ENCODE assay signal across 8 mouse cellular contexts in genomic region chr6:30526586-30527515, GRCm38 (mm10). TPM values are rescaled to one million over a fixed set of nuclear protein-coding genes. Genes with fewer than 3 reads are reported as not detected.
DNase-seq lines count a peak whose midpoint lies in the region; ATAC-seq lines count a peak whose summit lies in the region.

No protein-coding gene starts in this region.

- peak; percentile 42 to 50 for DNase-seq in cerebellum, postnatal 10 days
- DNase-seq in cerebellum, adult 9-10 months = no peak
- DNase-seq in intestine, embryonic 14.5 days (ENCODE audit: low spot score) = peak; percentile 81
- DNase-seq in liver, embryonic 13.5 days = no peak
- peak; percentile 58 for DNase-seq in testis, postnatal 10 days (ENCODE audit: low spot score)
- no peak for DNase-seq in frontal cortex, postnatal 25 days (ENCODE audit: low spot score in 2 of 2)

- 12% methylated on average over 19 of the region's 19 CpGs for WGBS in embryonic facial prominence, embryonic 15.5 days
- 20% methylated on average over 19 of the region's 19 CpGs for WGBS in intestine, embryonic 14.5 days
- 27% methylated on average over 19 of the region's 19 CpGs for WGBS in liver, embryonic 13.5 days (ENCODE audit: insufficient replicate concordance)

- H3K4me3 ChIP-seq in embryonic facial prominence, embryonic 15.5 days (replicated peaks) = no peak overlapping the region
- no peak overlapping the region for H3K4me3 ChIP-seq in intestine, embryonic 14.5 days (ENCODE audit: low read depth, low read length)
- H3K4me3 ChIP-seq in liver, embryonic 13.5 days (replicated peaks) = no peak overlapping the region

- H3K9me3 ChIP-seq in embryonic facial prominence, embryonic 15.5 days (replicated peaks) = no peaks in the 10 kb centered on the region
- no peaks in the 10 kb centered on the region for H3K9me3 ChIP-seq in intestine, embryonic 14.5 days (ENCODE audit: control insufficient read depth, low read length)
- no peaks in the 10 kb centered on the region for H3K9me3 ChIP-seq in liver, embryonic 13.5 days (replicated peaks)

- H3K4me1 ChIP-seq in embryonic facial prominence, embryonic 15.5 days = peaks cover 34% of the 10 kb centered on the region
- H3K4me1 ChIP-seq in intestine, embryonic 14.5 days (replicated peaks; ENCODE audit: control insufficient read depth, insufficient read depth, low read length) = peaks cover 37% of the 10 kb centered on the region
- H3K4me1 ChIP-seq in liver, embryonic 13.5 days (replicated peaks) = 0 out of 2 replicates have a peak, but pooled peaks cover 5% of the 10 kb centered on the region

- H3K9ac ChIP-seq in embryonic facial prominence, embryonic 15.5 days = no peak overlapping the region
- no peak overlapping the region; the same call in 1 of the 2 replicates for H3K9ac ChIP-seq in intestine, embryonic 14.5 days (ENCODE audit: low read length)
- no peak overlapping the region for H3K9ac ChIP-seq in liver, embryonic 13.5 days

- no peaks in the 10 kb centered on the region for H3K36me3 ChIP-seq in embryonic facial prominence, embryonic 15.5 days
- no peaks in the 10 kb centered on the region for H3K36me3 ChIP-seq in intestine, embryonic 14.5 days (ENCODE audit: control insufficient read depth, insufficient read depth, low read length)
- no peaks in the 10 kb centered on the region for H3K36me3 ChIP-seq in liver, embryonic 13.5 days

- H3K4me2 ChIP-seq in embryonic facial prominence, embryonic 15.5 days (replicated peaks) = peak overlapping the region; percentile 30; the same call in 1 of the 2 replicates
- peak overlapping the region; percentile 9; the same call in 1 of the 2 replicates for H3K4me2 ChIP-seq in intestine, embryonic 14.5 days (ENCODE audit: low read length)
- 0 out of 2 replicates have a peak overlapping the region, but pooled peaks have one; percentile 10 for H3K4me2 ChIP-seq in liver, embryonic 13.5 days

- ATAC-seq in embryonic facial prominence, embryonic 15.5 days (ENCODE audit: insufficient number of reproducible peaks, low FRiP score, low TSS enrichment, low read depth) = 0 out of 2 replicates have a peak, but pooled peaks have one; percentile 55
- ATAC-seq in intestine, embryonic 14.5 days (replicated peaks; ENCODE audit: low FRiP score, low TSS enrichment, low read depth) = peak; percentile 46; the same call in 1 of the 2 replicates
- ATAC-seq in liver, embryonic 13.5 days (ENCODE audit: low read depth) = no peak
- no peak for ATAC-seq in CD4-positive, CD25-positive, alpha-beta regulatory T cell, adult 4 months

- peak overlapping the region; percentile 85 for H3K27ac ChIP-seq in embryonic facial prominence, embryonic 15.5 days (replicated peaks)
- H3K27ac ChIP-seq in intestine, embryonic 14.5 days (ENCODE audit: low read depth) = peak overlapping the region; percentile 81
- peak overlapping the region; percentile 43 for H3K27ac ChIP-seq in liver, embryonic 13.5 days

- H3K27me3 ChIP-seq in embryonic facial prominence, embryonic 15.5 days = no peaks in the 10 kb centered on the region
- no peaks in the 10 kb centered on the region for H3K27me3 ChIP-seq in intestine, embryonic 14.5 days (replicated peaks; ENCODE audit: control insufficient read depth, insufficient read depth, low read length)
- peaks cover 17% of the 10 kb centered on the region for H3K27me3 ChIP-seq in liver, embryonic 13.5 days

RNA-seq across cellular contexts. Expression of gene Cpa2, which starts 14.5 kb away (rescaled TPM):
- polyA plus RNA-seq in embryonic facial prominence, embryonic 15.5 days (2015; fragmentation: Nextera tagmentation; extraction: Ambion mirVana) = 3.4 and 5.2 TPM in 2 replicates
- 1.8 and 206 TPM in 2 replicates for polyA plus RNA-seq in intestine, embryonic 14.5 days (2014; fragmentation: Nextera tagmentation; extraction: Ambion mirVana)
- 1.1 and 2.5 TPM in 2 replicates for polyA plus RNA-seq in liver, embryonic 13.5 days (2015; fragmentation: Nextera tagmentation; extraction: Ambion mirVana)
- polyA plus RNA-seq in CD4-positive, CD25-positive, alpha-beta regulatory T cell, adult 4 months (2017; shearing (Covaris generic)) = 1 to 10 TPM; 1.0 to 1.2 TPM

RNA-seq across cellular contexts. Expression of gene Ssmem1, which starts 17.2 kb away (rescaled TPM):
- 0.14 and 0.52 TPM in 2 replicates for polyA plus RNA-seq in embryonic facial prominence, embryonic 15.5 days (2015; fragmentation: Nextera tagmentation; extraction: Ambion mirVana)
- not detected in 2 replicates for polyA plus RNA-seq in intestine, embryonic 14.5 days (2014; fragmentation: Nextera tagmentation; extraction: Ambion mirVana)
- polyA plus RNA-seq in liver, embryonic 13.5 days (2015; fragmentation: Nextera tagmentation; extraction: Ambion mirVana) = 0.12 and 0.30 TPM in 2 replicates
- polyA plus RNA-seq in CD4-positive, CD25-positive, alpha-beta regulatory T cell, adult 4 months (2017; shearing (Covaris generic)) = not detected

RNA-seq across cellular contexts. Expression of gene Tmem209, which starts 17.3 kb away (rescaled TPM):
- 27.5 and 29.1 TPM in 2 replicates for polyA plus RNA-seq in embryonic facial prominence, embryonic 15.5 days (2015; fragmentation: Nextera tagmentation; extraction: Ambion mirVana)
- 40.9 and 43.6 TPM in 2 replicates for polyA plus RNA-seq in intestine, embryonic 14.5 days (2014; fragmentation: Nextera tagmentation; extraction: Ambion mirVana)
- polyA plus RNA-seq in liver, embryonic 13.5 days (2015; fragmentation: Nextera tagmentation; extraction: Ambion mirVana) = 22.6 and 24.8 TPM in 2 replicates
- 10 to 100 TPM; 59.9 to 60.8 TPM for polyA plus RNA-seq in CD4-positive, CD25-positive, alpha-beta regulatory T cell, adult 4 months (2017; shearing (Covaris generic))

RNA-seq across cellular contexts. Expression of gene Cpa4, which starts 41.3 kb away (rescaled TPM):
- 5.1 and 6.3 TPM in 2 replicates for polyA plus RNA-seq in embryonic facial prominence, embryonic 15.5 days (2015; fragmentation: Nextera tagmentation; extraction: Ambion mirVana)
- polyA plus RNA-seq in intestine, embryonic 14.5 days (2014; fragmentation: Nextera tagmentation; extraction: Ambion mirVana) = 0.73 and 0.93 TPM in 2 replicates
- polyA plus RNA-seq in liver, embryonic 13.5 days (2015; fragmentation: Nextera tagmentation; extraction: Ambion mirVana) = 0.13 and 0.16 TPM in 2 replicates
- polyA plus RNA-seq in CD4-positive, CD25-positive, alpha-beta regulatory T cell, adult 4 months (2017; shearing (Covaris generic)) = not detected

Comparison
In these comparisons a context has a peak if more than half of its experiments do, and no peak if none do; other contexts are left out.
1. DNase-seq: peak in cerebellum, postnatal 10 days (2 of 2), intestine, embryonic 14.5 days (single experiment) and testis, postnatal 10 days (single experiment); none in cerebellum, adult 9-10 months (single experiment), liver, embryonic 13.5 days (single experiment) and frontal cortex, postnatal 25 days (0 of 2).
2. ATAC-seq: peak in embryonic facial prominence, embryonic 15.5 days (single experiment) and intestine, embryonic 14.5 days (single experiment); none in liver, embryonic 13.5 days (single experiment) and CD4-positive, CD25-positive, alpha-beta regulatory T cell, adult 4 months (single experiment).
3. Peak in every context shown above with its lines, with median percentiles within 50 percentile points of each other: H3K27ac ChIP-seq and H3K4me2 ChIP-seq.